In the genomic region with DNA sequence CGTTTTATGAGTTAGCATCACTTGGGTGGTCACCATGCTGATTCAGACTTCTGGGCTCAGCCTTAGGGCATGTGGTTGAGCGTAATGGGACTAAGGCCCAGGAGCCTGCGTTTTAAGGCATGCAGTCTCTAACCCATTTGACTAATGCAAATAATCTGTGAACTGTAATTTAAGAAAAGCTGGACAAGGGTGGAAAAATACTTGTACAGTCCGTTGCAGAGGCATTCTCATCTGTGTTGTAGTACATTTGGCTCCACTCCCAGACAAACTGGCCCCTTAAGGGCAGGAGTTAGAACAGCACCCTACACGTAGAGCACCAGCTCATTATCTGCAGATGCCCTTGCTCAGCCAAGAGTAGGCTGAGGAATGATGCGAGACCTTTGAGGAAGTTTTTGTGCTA, we compare ENCODE assay signal across 13 mouse cellular contexts. TPM values are rescaled to one million over a fixed set of nuclear protein-coding genes. Genes with fewer than 3 reads are reported as not detected.
DNase-seq lines count a peak whose midpoint lies in the region; ATAC-seq and TF ChIP-seq lines count a peak whose summit lies in the region.
"Had no signal": no experiment of that assay in that cellular context is flagged by ENCODE, and none has a peak within 500 bp of the region (broad histone marks: within the 10 kb centered on the region; RNA-seq: fewer than 3 reads in every experiment).

No protein-coding gene starts in this region.

- H3K27ac ChIP-seq in liver, embryonic 16.5 days (ENCODE audit: low read length) = no peak overlapping the region
- H3K27ac ChIP-seq in kidney, embryonic 16.5 days (ENCODE audit: low read length) = peak overlapping the region; percentile 90
- H3K27ac ChIP-seq in stomach, embryonic 14.5 days (ENCODE audit: low read length) = no peak overlapping the region
- H3K27ac ChIP-seq in hindbrain, embryonic 13.5 days = no peak overlapping the region
- H3K27ac ChIP-seq in midbrain, postnatal 0 days (ENCODE audit: low read depth, low read length) = no peak overlapping the region
- H3K27ac ChIP-seq: hindbrain, embryonic 15.5 days; limb, embryonic 12.5 days had no signal

- no peaks in the 10 kb centered on the region for H3K4me1 ChIP-seq in liver, embryonic 16.5 days (ENCODE audit: control insufficient read depth, low read depth, low read length)
- H3K4me1 ChIP-seq in kidney, embryonic 16.5 days (ENCODE audit: insufficient read depth, low read length) = peaks cover 25% of the 10 kb centered on the region
- H3K4me1 ChIP-seq in stomach, embryonic 14.5 days (ENCODE audit: control insufficient read depth, insufficient read depth, low read length) = no peaks in the 10 kb centered on the region; the same call in 1 of the 2 replicates
- peaks cover 8% of the 10 kb centered on the region for H3K4me1 ChIP-seq in hindbrain, embryonic 13.5 days (replicated peaks)
- H3K4me1 ChIP-seq in midbrain, postnatal 0 days (ENCODE audit: insufficient read depth, low read length) = no peaks in the 10 kb centered on the region

- no peaks in the 10 kb centered on the region for H3K9me3 ChIP-seq in liver, embryonic 16.5 days (replicated peaks; ENCODE audit: control insufficient read depth, low read length)
- no peaks in the 10 kb centered on the region for H3K9me3 ChIP-seq in kidney, embryonic 16.5 days (ENCODE audit: low read length)
- H3K9me3 ChIP-seq in stomach, embryonic 14.5 days (ENCODE audit: control insufficient read depth, low read depth, low read length) = no peaks in the 10 kb centered on the region
- H3K9me3 ChIP-seq in hindbrain, embryonic 13.5 days = no peaks in the 10 kb centered on the region
- H3K9me3 ChIP-seq in midbrain, postnatal 0 days (ENCODE audit: low read length) = no peaks in the 10 kb centered on the region
- H3K9me3 ChIP-seq: hindbrain, embryonic 15.5 days; limb, embryonic 12.5 days had no signal

- TF ChIP-seq CTCF in midbrain, postnatal 0 days (IDR thresholded peaks at IDR 0.05) = no peak

- DNase-seq in liver = no peak
- DNase-seq in adrenal gland, postnatal 36 days = peak; percentile 18 to 45
- no peak for DNase-seq in midbrain, postnatal 0 days (ENCODE audit: low spot score)
- DNase-seq: cerebellum, adult 2 months; gastrocnemius, postnatal 36 days had no signal

- no peak overlapping the region for H3K9ac ChIP-seq in liver, embryonic 16.5 days (ENCODE audit: low read depth, low read length)
- no peak overlapping the region for H3K9ac ChIP-seq in kidney, embryonic 16.5 days (replicated peaks; ENCODE audit: low read length)
- no peak overlapping the region for H3K9ac ChIP-seq in stomach, embryonic 14.5 days (replicated peaks; ENCODE audit: low read depth, low read length)
- H3K9ac ChIP-seq in hindbrain, embryonic 13.5 days = no peak overlapping the region
- H3K9ac ChIP-seq in midbrain, postnatal 0 days (replicated peaks; ENCODE audit: low read length, poor library complexity, severe bottlenecking) = no peak overlapping the region
- H3K9ac ChIP-seq: hindbrain, embryonic 15.5 days; limb, embryonic 12.5 days had no signal

- H3K27me3 ChIP-seq in liver, embryonic 16.5 days (ENCODE audit: control insufficient read depth, insufficient read depth, low read depth, low read length) = no peaks in the 10 kb centered on the region
- no peaks in the 10 kb centered on the region for H3K27me3 ChIP-seq in kidney, embryonic 16.5 days (ENCODE audit: insufficient read depth, low read length)
- no peaks in the 10 kb centered on the region for H3K27me3 ChIP-seq in stomach, embryonic 14.5 days (ENCODE audit: control insufficient read depth, insufficient read depth, low read length)
- H3K27me3 ChIP-seq in hindbrain, embryonic 13.5 days = no peaks in the 10 kb centered on the region
- H3K27me3 ChIP-seq in midbrain, postnatal 0 days (ENCODE audit: insufficient read depth, low read length) = no peaks in the 10 kb centered on the region
- H3K27me3 ChIP-seq: hindbrain, embryonic 15.5 days; limb, embryonic 12.5 days had no signal

- 0 out of 2 replicates have a peak, but pooled peaks have one; percentile 24 for ATAC-seq in liver, embryonic 16.5 days (ENCODE audit: low read depth)
- peak; percentile 81 for ATAC-seq in kidney, embryonic 16.5 days (ENCODE audit: low FRiP score, low TSS enrichment)
- ATAC-seq in stomach, embryonic 14.5 days (ENCODE audit: insufficient number of reproducible peaks, insufficient read depth, low FRiP score, low read depth) = peak; percentile 48; the same call in 1 of the 2 replicates
- ATAC-seq in hindbrain, embryonic 13.5 days (ENCODE audit: low FRiP score) = no peak
- ATAC-seq in midbrain, postnatal 0 days (ENCODE audit: low FRiP score) = no peak
- ATAC-seq: forebrain, embryonic 14.5 days had no signal

- no peak overlapping the region for H3K4me3 ChIP-seq in liver, embryonic 16.5 days (ENCODE audit: low read depth, low read length)
- H3K4me3 ChIP-seq in kidney, embryonic 16.5 days (ENCODE audit: low read length) = no peak overlapping the region
- no peak overlapping the region for H3K4me3 ChIP-seq in stomach, embryonic 14.5 days (ENCODE audit: low read depth, low read length)
- no peak overlapping the region for H3K4me3 ChIP-seq in hindbrain, embryonic 13.5 days
- no peak overlapping the region for H3K4me3 ChIP-seq in midbrain, postnatal 0 days (ENCODE audit: low read depth, low read length)
- H3K4me3 ChIP-seq: hindbrain, embryonic 15.5 days; limb, embryonic 12.5 days had no signal

- no peaks in the 10 kb centered on the region for H3K36me3 ChIP-seq in liver, embryonic 16.5 days (ENCODE audit: control insufficient read depth, insufficient read depth)
- peaks cover 51% of the 10 kb centered on the region for H3K36me3 ChIP-seq in kidney, embryonic 16.5 days (ENCODE audit: insufficient read depth, low read length)
- H3K36me3 ChIP-seq in stomach, embryonic 14.5 days (ENCODE audit: control insufficient read depth, insufficient read depth, low read length) = peaks cover 51% of the 10 kb centered on the region
- H3K36me3 ChIP-seq in hindbrain, embryonic 13.5 days = peaks cover 64% of the 10 kb centered on the region
- H3K36me3 ChIP-seq in midbrain, postnatal 0 days (ENCODE audit: insufficient read depth, low read length) = peaks cover 40% of the 10 kb centered on the region

- 71% methylated on average over 6 of the region's 6 CpGs for WGBS in liver, embryonic 16.5 days (ENCODE audit: insufficient replicate concordance)
- 61% methylated on average over 6 of the region's 6 CpGs for WGBS in kidney, embryonic 16.5 days
- WGBS in stomach, embryonic 14.5 days = 79% methylated on average over 6 of the region's 6 CpGs
- 89% methylated on average over 6 of the region's 6 CpGs for WGBS in hindbrain, embryonic 13.5 days
- WGBS in midbrain, postnatal 0 days = 82% methylated on average over 6 of the region's 6 CpGs

- H3K4me2 ChIP-seq in liver, embryonic 16.5 days (ENCODE audit: low read depth, low read length) = no peak overlapping the region
- peak overlapping the region; percentile 9; the same call in 1 of the 2 replicates for H3K4me2 ChIP-seq in kidney, embryonic 16.5 days (replicated peaks; ENCODE audit: low read depth, low read length)
- no peak overlapping the region for H3K4me2 ChIP-seq in stomach, embryonic 14.5 days (replicated peaks; ENCODE audit: low read depth, low read length)
- no peak overlapping the region for H3K4me2 ChIP-seq in hindbrain, embryonic 13.5 days
- no peak overlapping the region for H3K4me2 ChIP-seq in midbrain, postnatal 0 days (ENCODE audit: low read depth, low read length, poor library complexity, severe bottlenecking)
- H3K4me2 ChIP-seq: hindbrain, embryonic 15.5 days; limb, embryonic 12.5 days had no signal

RNA-seq across cellular contexts. Expression of gene Rbbp9, which starts 6.0 kb away (rescaled TPM):
- polyA plus RNA-seq in liver, embryonic 16.5 days (2015; fragmentation: Nextera tagmentation; extraction: Ambion mirVana) = 9.7 and 11.1 TPM in 2 replicates
- 10 to 100 TPM; 30.4 to 32.7 TPM for total RNA-seq in adrenal gland, postnatal 36 days (2021)
- 95.7 and 99.2 TPM in 2 replicates for polyA plus RNA-seq in kidney, embryonic 16.5 days (2015; fragmentation: Nextera tagmentation; extraction: Ambion mirVana)
- polyA plus RNA-seq in stomach, embryonic 14.5 days (2014; fragmentation: Nextera tagmentation; extraction: Ambion mirVana) = 72.4 and 75.4 TPM in 2 replicates
- 56.1 and 58.9 TPM in 2 replicates for polyA plus RNA-seq in hindbrain, embryonic 13.5 days (2015; fragmentation: Nextera tagmentation; extraction: Ambion mirVana)
- total RNA-seq in midbrain, postnatal 0 days (2014; rRNA removed) = 17.4 and 18.7 TPM in 2 replicates
- 36.9 and 40.0 TPM in 2 replicates for polyA plus RNA-seq in midbrain, postnatal 0 days (2015; fragmentation: Nextera tagmentation; extraction: Ambion mirVana)

RNA-seq across cellular contexts. Expression of gene Sec23b, which starts 11.4 kb away (rescaled TPM):
- polyA plus RNA-seq in liver, embryonic 16.5 days (2015; fragmentation: Nextera tagmentation; extraction: Ambion mirVana) = 44.0 and 46.2 TPM in 2 replicates
- 100 to 1,000 TPM in 1 of 2 experiments, 10 to 100 TPM in 1; 89.6 to 101 TPM for total RNA-seq in adrenal gland, postnatal 36 days (2021)
- polyA plus RNA-seq in kidney, embryonic 16.5 days (2015; fragmentation: Nextera tagmentation; extraction: Ambion mirVana) = 117 and 123 TPM in 2 replicates
- 80.6 and 85.8 TPM in 2 replicates for polyA plus RNA-seq in stomach, embryonic 14.5 days (2014; fragmentation: Nextera tagmentation; extraction: Ambion mirVana)
- polyA plus RNA-seq in hindbrain, embryonic 13.5 days (2015; fragmentation: Nextera tagmentation; extraction: Ambion mirVana) = 75.8 and 80.2 TPM in 2 replicates
- total RNA-seq in midbrain, postnatal 0 days (2014; rRNA removed) = 57.2 and 71.1 TPM in 2 replicates
- 59.9 and 60.9 TPM in 2 replicates for polyA plus RNA-seq in midbrain, postnatal 0 days (2015; fragmentation: Nextera tagmentation; extraction: Ambion mirVana)

RNA-seq across cellular contexts. Expression of gene Polr3f, which starts 17.1 kb away (rescaled TPM):
- polyA plus RNA-seq in liver, embryonic 16.5 days (2015; fragmentation: Nextera tagmentation; extraction: Ambion mirVana) = 6.6 and 6.7 TPM in 2 replicates
- 10 to 100 TPM; 22.2 to 22.3 TPM for total RNA-seq in adrenal gland, postnatal 36 days (2021)
- 27.0 and 31.6 TPM in 2 replicates for polyA plus RNA-seq in kidney, embryonic 16.5 days (2015; fragmentation: Nextera tagmentation; extraction: Ambion mirVana)
- 30.2 and 32.6 TPM in 2 replicates for polyA plus RNA-seq in stomach, embryonic 14.5 days (2014; fragmentation: Nextera tagmentation; extraction: Ambion mirVana)
- 28.5 and 28.6 TPM in 2 replicates for polyA plus RNA-seq in hindbrain, embryonic 13.5 days (2015; fragmentation: Nextera tagmentation; extraction: Ambion mirVana)
- 24.3 and 34.6 TPM in 2 replicates for total RNA-seq in midbrain, postnatal 0 days (2014; rRNA removed)
- 22.0 and 28.1 TPM in 2 replicates for polyA plus RNA-seq in midbrain, postnatal 0 days (2015; fragmentation: Nextera tagmentation; extraction: Ambion mirVana)

RNA-seq across cellular contexts. Expression of gene Dzank1, which starts 17.4 kb away (rescaled TPM):
- 0.02 and 0.14 TPM in 2 replicates for polyA plus RNA-seq in liver, embryonic 16.5 days (2015; fragmentation: Nextera tagmentation; extraction: Ambion mirVana)
- 1 to 10 TPM; 2.4 to 2.7 TPM for total RNA-seq in adrenal gland, postnatal 36 days (2021)
- 1.2 and 1.4 TPM in 2 replicates for polyA plus RNA-seq in kidney, embryonic 16.5 days (2015; fragmentation: Nextera tagmentation; extraction: Ambion mirVana)
- 3.1 and 3.4 TPM in 2 replicates for polyA plus RNA-seq in stomach, embryonic 14.5 days (2014; fragmentation: Nextera tagmentation; extraction: Ambion mirVana)
- polyA plus RNA-seq in hindbrain, embryonic 13.5 days (2015; fragmentation: Nextera tagmentation; extraction: Ambion mirVana) = 8.6 and 11.9 TPM in 2 replicates
- 31.0 and 38.6 TPM in 2 replicates for total RNA-seq in midbrain, postnatal 0 days (2014; rRNA removed)
- 21.4 and 22.9 TPM in 2 replicates for polyA plus RNA-seq in midbrain, postnatal 0 days (2015; fragmentation: Nextera tagmentation; extraction: Ambion mirVana)
- total RNA-seq: megakaryocyte, adult 5-6 weeks had no signal

RNA-seq across cellular contexts. Expression of gene Smim26, which starts 49.2 kb away (rescaled TPM):
- 10.3 and 13.6 TPM in 2 replicates for polyA plus RNA-seq in liver, embryonic 16.5 days (2015; fragmentation: Nextera tagmentation; extraction: Ambion mirVana)
- 10 to 100 TPM; 50.7 to 57.4 TPM for total RNA-seq in adrenal gland, postnatal 36 days (2021)
- 33.1 and 39.5 TPM in 2 replicates for polyA plus RNA-seq in kidney, embryonic 16.5 days (2015; fragmentation: Nextera tagmentation; extraction: Ambion mirVana)
- 38.5 and 39.1 TPM in 2 replicates for polyA plus RNA-seq in stomach, embryonic 14.5 days (2014; fragmentation: Nextera tagmentation; extraction: Ambion mirVana)
- 63.3 and 67.3 TPM in 2 replicates for polyA plus RNA-seq in hindbrain, embryonic 13.5 days (2015; fragmentation: Nextera tagmentation; extraction: Ambion mirVana)
- 19.1 and 25.0 TPM in 2 replicates for total RNA-seq in midbrain, postnatal 0 days (2014; rRNA removed)
- 72.2 and 74.1 TPM in 2 replicates for polyA plus RNA-seq in midbrain, postnatal 0 days (2015; fragmentation: Nextera tagmentation; extraction: Ambion mirVana)

Comparison
In these comparisons a context has a peak if more than half of its experiments do, and no peak if none do; other contexts are left out.
1. ATAC-seq: peak in liver, embryonic 16.5 days (single experiment), kidney, embryonic 16.5 days (single experiment) and stomach, embryonic 14.5 days (single experiment); none in hindbrain, embryonic 13.5 days (single experiment) and midbrain, postnatal 0 days (single experiment).
2. DNase-seq: peak in adrenal gland, postnatal 36 days (2 of 2); none in liver (single experiment) and midbrain, postnatal 0 days (single experiment).